Mouse (Mus musculus) lung, embryonic 14.5 days (tissue): ENCODE results near the gene Klhl10. TPM values are rescaled to one million over a fixed set of nuclear protein-coding genes. Genes with fewer than 3 reads are reported as not detected.
A peak's percentile ranks its signal among the peaks of the same experiment; 100 is the strongest.

Experiments
- ATAC-seq: fragments of 200-750 bp; cut with Nextera tagmentation; 2 replicates; pipeline ENCODE4 v1.8.0; 2017; ENCODE audit warnings: mild to moderate bottlenecking, moderate TSS enrichment, moderate library complexity; ENCODE audit not compliant: insufficient read depth
- DNase-seq: peaks from one replicate; pipeline ENCODE4 v3.0.0-alpha.2; 2015
- H3K27ac ChIP-seq: fragments of 300-500 bp; sonication (generic); 2 replicates; pipeline ENCODE4 v1.5.1; 2014; ENCODE audit warnings: low read depth, mild to moderate bottlenecking, moderate library complexity
- H3K27me3 ChIP-seq: fragments of 300-500 bp; sonication (generic); 2 replicates; pipeline ENCODE4 v1.6.1; 2014; ENCODE audit warnings: low read length, control low read depth; ENCODE audit not compliant: insufficient read depth
- H3K36me3 ChIP-seq: fragments of 300-500 bp; sonication (generic); 2 replicates; pipeline ENCODE4 v1.6.1; 2014; ENCODE audit warnings: control low read depth; ENCODE audit not compliant: insufficient read depth
- H3K4me1 ChIP-seq: fragments of 300-500 bp; sonication (generic); 2 replicates; pipeline ENCODE4 v1.6.1; 2014; ENCODE audit warnings: antibody characterized with exemption, control low read depth; ENCODE audit not compliant: insufficient read depth
- H3K4me2 ChIP-seq: fragments of 300-500 bp; sonication (generic); 2 replicates; pipeline ENCODE4 v1.6.1; 2014; ENCODE audit warnings: mild to moderate bottlenecking
- H3K4me3 ChIP-seq: fragments of 300-500 bp; sonication (generic); 2 replicates; pipeline ENCODE4 v1.5.1; 2014; ENCODE audit warnings: low read depth, low read length
- H3K9ac ChIP-seq: fragments of 300-500 bp; sonication (generic); 2 replicates; pipeline ENCODE4 v1.6.1; 2014
- H3K9me3 ChIP-seq: fragments of 300-500 bp; sonication (generic); 2 replicates; pipeline ENCODE4 v1.6.1; 2016; ENCODE audit warnings: low read depth, low read length, control low read depth
- CTCF ChIP-seq: IDR thresholded peaks from 2 replicates; pipeline ENCODE4 v1.5.1; 2016; ENCODE audit warnings: antibody characterized with exemption, low read depth
- WGBS: fragments of 180-500 bp; shearing (Covaris S2); extraction: QIAGEN DNeasy Blood & Tissue Kit; methylation state at CpG from one replicate; pipeline ENCODE4 v1.1.7; 2014; 5-methylcytosine and 5-hydroxymethylcytosine counted together
- polyA plus RNA-seq: library from polyadenylated mRNA; unstranded; fragments of >200 nt; fragmentation: Nextera tagmentation; extraction: Ambion mirVana; gene quantifications from 2 replicates; pipeline ENCODE4 v1.2.1, GENCODE M21; 2014

The Klhl10 gene
- polyA plus RNA-seq, 1 experiment from 2014 or later = 0.24 TPM

DNA sequence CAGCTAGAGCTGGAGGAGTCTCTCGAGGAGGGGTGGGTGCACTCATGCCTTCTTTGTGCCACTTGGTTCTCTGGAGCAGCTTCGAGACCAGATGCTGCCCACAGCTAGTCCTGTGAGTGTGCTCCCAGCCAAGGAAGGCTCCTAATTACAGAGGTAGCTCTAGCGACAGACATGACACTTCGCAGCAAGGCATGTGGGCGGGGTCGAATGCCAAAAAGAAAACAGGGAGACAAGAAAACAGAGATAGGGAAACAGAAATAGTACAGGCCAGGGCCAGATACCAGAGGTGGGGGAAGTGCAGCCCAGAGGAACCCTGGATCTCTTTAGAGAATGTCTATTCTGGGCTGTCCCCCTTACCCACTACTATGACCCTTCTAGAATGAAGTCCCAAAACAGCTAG lies 39.5 kb upstream of the Klhl10 start:
- Histone ChIP-seq H3K4me2 (no peak overlapping the region), H3K36me3 (0 out of 2 replicates have a peak, but pooled peaks cover 4% of the 10 kb centered on the region), H3K27me3 (no peaks in the 10 kb centered on the region), H3K9me3 (no peaks in the 10 kb centered on the region), H3K27ac (peak overlapping the region; percentile 38), H3K9ac (no peak overlapping the region), H3K4me3 (no peak overlapping the region), H3K4me1 (peaks cover 22% of the 10 kb centered on the region; the same call in 1 of the 2 replicates)
- no peak for TF ChIP-seq CTCF
- DNase-seq (no peak), ATAC-seq (no peak)
- WGBS = 18% methylated on average over 6 of the region's 6 CpGs

DNA sequence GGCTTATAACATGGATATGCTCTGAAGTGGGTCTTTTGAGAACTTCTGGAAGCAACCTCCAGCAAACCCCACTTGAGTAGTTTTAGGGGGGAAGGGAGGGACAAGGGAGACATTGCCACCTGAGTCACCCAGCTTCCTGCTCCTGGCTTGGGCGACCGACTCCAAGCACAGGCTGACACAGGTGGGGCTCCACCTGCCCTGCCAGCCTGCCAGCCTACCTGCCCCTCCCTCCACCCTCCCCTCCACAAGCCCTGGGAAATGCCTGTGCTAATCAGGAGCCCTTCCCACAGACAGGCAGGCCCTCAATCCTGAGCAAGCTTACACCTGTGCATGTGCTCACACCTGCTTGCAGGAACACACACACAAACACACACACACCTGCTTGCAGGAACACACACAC lies 39.0 kb upstream of the Klhl10 start:
- ATAC-seq (no peak), DNase-seq (peak; percentile 29)
- Histone ChIP-seq H3K27me3 (no peaks in the 10 kb centered on the region), H3K4me2 (no peak overlapping the region), H3K27ac (peak overlapping the region; percentile 61), H3K4me1 (peaks cover 22% of the 10 kb centered on the region; the same call in 1 of the 2 replicates), H3K36me3 (0 out of 2 replicates have a peak, but pooled peaks cover 6% of the 10 kb centered on the region), H3K9me3 (no peaks in the 10 kb centered on the region), H3K9ac (no peak overlapping the region), H3K4me3 (no peak overlapping the region)
- WGBS = 43% methylated on average over 2 of the region's 2 CpGs
- TF ChIP-seq CTCF = no peak

DNA sequence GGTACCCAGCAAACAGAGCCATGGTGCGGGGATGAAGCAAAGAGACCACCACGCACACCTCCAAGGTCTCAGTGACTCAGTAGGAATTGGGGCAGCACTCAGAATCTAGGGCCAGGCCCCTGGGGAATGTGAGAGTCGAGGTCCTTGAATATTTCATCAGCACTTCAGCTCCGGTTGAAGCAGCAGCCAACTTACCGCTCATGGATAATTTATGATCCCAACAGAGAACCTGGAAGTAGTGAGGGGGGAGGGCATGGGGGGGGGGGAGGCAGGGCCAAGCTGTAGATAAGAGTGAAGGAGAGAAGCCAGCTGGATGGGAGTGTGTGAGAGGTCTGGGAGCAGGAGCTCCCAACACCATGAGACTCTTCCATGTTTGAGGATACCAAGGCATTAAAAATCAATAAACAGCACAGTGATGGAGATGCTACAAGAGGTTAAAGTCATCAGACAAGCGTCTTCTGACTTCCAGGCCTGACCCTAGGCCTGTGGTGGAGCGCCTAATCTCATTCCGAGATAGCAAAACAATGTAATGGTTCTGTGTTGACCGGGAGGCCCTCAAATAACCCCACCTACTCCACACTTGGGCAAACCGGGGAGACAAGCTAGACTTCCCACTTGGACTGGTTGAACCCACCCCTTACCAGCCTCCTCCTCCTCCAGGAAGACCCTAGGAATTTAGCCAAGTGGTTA lies 38.1 kb upstream of the Klhl10 start:
- no peak for TF ChIP-seq CTCF
- H3K4me3 ChIP-seq = no peak overlapping the region
- H3K36me3 ChIP-seq = peaks cover 12% of the 10 kb centered on the region
- H3K27ac ChIP-seq = peak overlapping the region; percentile 61
- H3K4me2 ChIP-seq = no peak overlapping the region
- peak; percentile 39 for DNase-seq
- no peaks in the 10 kb centered on the region for H3K27me3 ChIP-seq
- 19% methylated on average over 10 of the region's 10 CpGs for WGBS
- peak; percentile 29; the same call in 1 of the 2 replicates for ATAC-seq
- H3K9me3 ChIP-seq = no peaks in the 10 kb centered on the region
- peaks cover 22% of the 10 kb centered on the region; the same call in 1 of the 2 replicates for H3K4me1 ChIP-seq
- H3K9ac ChIP-seq = no peak overlapping the region

DNA sequence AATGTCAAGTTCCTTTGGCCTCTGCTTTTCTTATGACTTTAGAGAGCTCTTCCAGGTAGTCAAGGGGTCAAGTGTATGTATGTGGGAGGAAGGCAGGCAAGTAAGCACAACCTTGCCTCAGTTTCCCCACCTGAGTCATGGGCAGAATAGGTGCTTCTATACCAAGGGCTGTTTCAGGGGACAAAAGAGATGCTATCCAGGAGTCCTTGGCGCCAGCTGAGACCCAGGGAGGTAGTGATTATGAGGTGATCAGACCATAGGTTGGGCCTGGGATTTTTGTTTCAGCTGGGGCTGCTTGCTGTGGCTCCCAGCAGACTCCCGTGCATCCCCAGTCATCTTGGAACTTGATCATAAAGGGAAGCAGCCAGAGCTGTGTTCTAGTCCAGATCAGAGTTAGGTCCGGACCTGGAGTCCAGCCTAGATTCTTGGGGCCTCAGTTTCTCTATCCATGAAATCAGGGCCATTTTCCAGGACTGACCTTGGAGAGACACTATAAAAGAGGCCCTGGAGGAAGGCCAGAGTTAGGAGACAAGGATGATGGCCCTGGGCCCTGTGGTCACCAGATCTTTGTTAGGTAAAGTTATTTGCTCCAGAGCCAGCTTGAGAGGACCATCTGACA lies 37.2 kb upstream of the Klhl10 start:
- Histone ChIP-seq H3K4me1 (peaks cover 22% of the 10 kb centered on the region; the same call in 1 of the 2 replicates), H3K4me3 (no peak overlapping the region)

DNA sequence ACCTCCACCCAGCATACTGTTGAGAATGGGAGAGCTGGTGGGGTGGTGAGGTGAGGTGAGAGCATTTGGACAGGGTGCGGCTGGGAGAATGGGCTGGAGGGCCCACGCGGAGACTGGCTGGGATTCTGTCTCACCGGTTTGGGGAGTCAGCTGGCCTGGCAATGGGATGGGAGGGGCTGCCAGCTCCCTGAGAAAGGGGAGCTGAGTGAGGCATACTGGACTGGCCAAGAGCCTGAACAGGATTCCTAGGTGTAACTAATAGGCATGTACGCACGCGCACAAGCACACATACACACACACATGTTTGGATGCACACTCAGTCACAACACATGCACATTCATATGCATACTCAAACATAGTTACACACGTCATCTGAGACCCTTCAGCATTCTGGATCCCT lies 35.4 kb upstream of the Klhl10 start:
- Histone ChIP-seq H3K36me3 (peaks cover 36% of the 10 kb centered on the region), H3K9ac (no peak overlapping the region), H3K4me1 (peaks cover 22% of the 10 kb centered on the region; the same call in 1 of the 2 replicates), H3K9me3 (no peaks in the 10 kb centered on the region), H3K4me3 (no peak overlapping the region), H3K27me3 (no peaks in the 10 kb centered on the region), H3K27ac (no peak overlapping the region), H3K4me2 (no peak overlapping the region)
- no peak for TF ChIP-seq CTCF
- DNase-seq (no peak), ATAC-seq (no peak)
- WGBS = 74% methylated on average over 8 of the region's 8 CpGs

More for the DNA sequence above, 37.2 kb upstream of the Klhl10 start:
- H3K9ac ChIP-seq = no peak overlapping the region
- ATAC-seq (no peak), DNase-seq (no peak)
- TF ChIP-seq CTCF = no peak
- no peak overlapping the region for H3K4me2 ChIP-seq
- H3K27me3 ChIP-seq = no peaks in the 10 kb centered on the region
- H3K36me3 ChIP-seq = peaks cover 22% of the 10 kb centered on the region
- H3K27ac ChIP-seq = no peak overlapping the region
- no peaks in the 10 kb centered on the region for H3K9me3 ChIP-seq
- WGBS = 92% methylated on average over 3 of the region's 3 CpGs

DNA sequence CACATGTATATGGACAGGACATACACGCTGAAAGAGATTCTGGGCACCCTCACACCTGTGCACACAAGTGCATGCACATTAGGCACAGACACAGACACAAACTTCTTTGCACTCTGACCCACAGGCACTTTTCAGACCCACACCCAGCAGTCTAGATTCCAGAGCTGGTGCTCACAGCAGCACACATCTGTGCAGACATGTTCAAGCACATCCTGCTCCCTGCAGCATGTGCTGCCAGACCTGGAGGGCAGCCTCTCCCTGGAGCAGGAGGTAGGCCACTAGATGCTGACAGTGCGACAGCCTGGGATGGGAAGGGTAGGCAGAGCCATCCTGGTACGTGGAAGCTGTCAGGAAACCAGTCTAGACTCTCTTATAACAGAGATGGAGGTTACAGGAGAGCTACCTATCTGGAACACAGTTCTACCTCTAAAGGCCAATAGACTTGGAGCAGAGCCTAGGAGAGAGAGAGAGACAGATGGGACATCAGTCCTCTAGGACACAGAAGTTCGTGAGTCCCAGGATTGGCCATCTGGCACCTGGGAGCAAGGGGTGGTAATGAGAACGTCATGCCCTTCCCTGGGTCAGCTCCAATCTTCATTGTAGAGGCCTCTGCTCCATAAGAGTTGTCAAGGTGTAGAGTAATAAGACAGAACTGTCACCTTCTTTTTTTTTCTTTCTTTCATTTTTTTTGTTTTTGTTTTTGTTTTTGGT lies 34.6 kb upstream of the Klhl10 start:
- 87% methylated on average over 5 of the region's 5 CpGs for WGBS
- ATAC-seq = no peak

More for the DNA sequence above, 34.6 kb upstream of the Klhl10 start:
- Histone ChIP-seq H3K27ac (no peak overlapping the region), H3K4me3 (no peak overlapping the region), H3K9ac (no peak overlapping the region), H3K9me3 (no peaks in the 10 kb centered on the region), H3K36me3 (peaks cover 42% of the 10 kb centered on the region), H3K4me1 (peaks cover 20% of the 10 kb centered on the region), H3K4me2 (no peak overlapping the region), H3K27me3 (no peaks in the 10 kb centered on the region)
- TF ChIP-seq CTCF = no peak
- DNase-seq = no peak
